Mouse (Mus musculus): ENCODE results near the gene Rgs9bp.
"Not testable (repeated sequence)": the region's sequence is repeated elsewhere in the genome, so short reads cannot be mapped to it uniquely, and the experiment has no call there.

The Rgs9bp gene

DNA sequence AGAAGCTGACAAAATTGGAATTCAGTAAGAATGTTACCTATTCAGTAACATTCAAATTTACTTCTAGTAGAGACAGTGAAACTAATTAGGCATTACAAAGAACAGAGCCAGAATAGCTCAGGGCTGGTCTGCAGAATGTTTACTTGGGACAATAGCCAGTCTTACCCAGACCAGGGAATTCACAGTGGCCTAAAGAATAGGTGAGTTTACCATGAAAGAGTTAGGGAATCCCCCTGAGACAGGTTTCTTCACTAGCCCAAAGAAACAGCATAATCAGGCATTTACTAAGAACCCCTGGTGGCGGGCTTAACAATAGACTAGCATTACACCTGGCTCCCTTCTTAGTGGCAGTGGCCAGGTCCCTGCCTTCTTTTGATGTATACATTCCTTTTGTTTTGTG is 54.8 kb downstream of the Rgs9bp start:
- not testable (repeated sequence) for DNase-seq (ENCODE audit: low spot score)

DNA sequence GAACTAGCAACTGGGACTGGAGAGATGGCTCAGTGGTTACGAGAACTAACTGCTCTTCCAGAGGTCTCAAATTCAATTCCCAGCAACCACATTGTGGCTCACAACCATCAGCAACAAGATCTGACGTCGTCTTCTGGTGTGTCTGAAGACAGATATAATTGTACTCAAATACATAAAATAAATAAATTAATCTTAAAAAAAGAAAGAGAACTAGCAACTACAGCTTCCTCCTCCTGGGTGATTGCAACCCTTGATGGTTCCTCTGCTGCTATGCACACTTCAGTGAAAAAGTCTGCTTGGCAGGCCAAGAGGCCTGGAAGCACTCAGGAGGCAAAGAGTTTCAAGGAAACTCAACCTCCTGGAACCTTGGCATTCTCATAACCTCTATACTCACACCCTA is 55.4 kb downstream of the Rgs9bp start:
- DNase-seq (ENCODE audit: low spot score) = no peak
